Mouse (Mus musculus) mouse embryonic stem cell (cell line): ENCODE data around the gene Srgap1.

Source experiments
- in situ Hi-C, 2 experiments: fragments of 300-500 bp; cut with MboI; formaldehyde crosslinking; loops; 1 replicate in 1 of 2; 3 replicates in 1 of 2; pipeline ENCODE4 v1.14.3; 2019 to 2020; ENCODE audit warnings: low sequenced_read_pairs in 2 of 2, low pct_unique_long_range_greater_than_20kb in 1 of 2, mixed read lengths in 1 of 2; ENCODE audit not compliant: unreplicated experiment in 1 of 2

Srgap1 gene

GRCm38 (mm10) chr10:121975330-121975729 lies 71.8 kb downstream of the Srgap1 start:
- in situ Hi-C loops = no loop called here

- in situ Hi-C loops = no loop called here
Observed at GRCm38 (mm10) chr10:121974591-121974990, 72.5 kb downstream of the Srgap1 start.

GRCm38 (mm10) chr10:121973281-121973680 lies 73.8 kb downstream of the Srgap1 start:
- in situ Hi-C loops = no loop called here

- in situ Hi-C loops = no loop called here
Observed at GRCm38 (mm10) chr10:121972249-121972892, 74.7 kb downstream of the Srgap1 start.

- in situ Hi-C loops = no loop called here
Observed at GRCm38 (mm10) chr10:121971658-121972057, 75.5 kb downstream of the Srgap1 start.

- in situ Hi-C loops = no loop called here
Observed at GRCm38 (mm10) chr10:121970912-121971311, 76.2 kb downstream of the Srgap1 start.

- in situ Hi-C loops = no loop called here
Observed at GRCm38 (mm10) chr10:121964114-121964513, 83.0 kb downstream of the Srgap1 start.

- in situ Hi-C loops = no loop called here
Observed at GRCm38 (mm10) chr10:121962053-121962452, 85.1 kb downstream of the Srgap1 start.

GRCm38 (mm10) chr10:121961121-121961893 lies 85.8 kb downstream of the Srgap1 start:
- in situ Hi-C loops = no loop called here

- in situ Hi-C loops = no loop called here
Observed at GRCm38 (mm10) chr10:121958741-121959140, 88.4 kb downstream of the Srgap1 start.

GRCm38 (mm10) chr10:121956505-121956904 lies 90.6 kb downstream of the Srgap1 start:
- in situ Hi-C loops = no loop called here

GRCm38 (mm10) chr10:121955730-121956129 lies 91.4 kb downstream of the Srgap1 start:
- in situ Hi-C loops = no loop called here

- in situ Hi-C loops = no loop called here
Observed at GRCm38 (mm10) chr10:121954877-121955276, 92.2 kb downstream of the Srgap1 start.

GRCm38 (mm10) chr10:121953041-121953440 lies 94.1 kb downstream of the Srgap1 start:
- in situ Hi-C loops = no loop called here

GRCm38 (mm10) chr10:121946173-121946572 lies 100.9 kb downstream of the Srgap1 start:
- in situ Hi-C loops = no loop called here

GRCm38 (mm10) chr10:121931909-121932308 lies 115.2 kb downstream of the Srgap1 start:
- in situ Hi-C loops = no loop called here

- in situ Hi-C loops = no loop called here
Observed at GRCm38 (mm10) chr10:121926094-121926493, 121.0 kb downstream of the Srgap1 start.

GRCm38 (mm10) chr10:121919016-121919415 lies 128.1 kb downstream of the Srgap1 start:
- in situ Hi-C loops = no loop called here

GRCm38 (mm10) chr10:121918579-121918978 lies 128.5 kb downstream of the Srgap1 start:
- in situ Hi-C loops = no loop called here

GRCm38 (mm10) chr10:121915530-121915929 lies 131.6 kb downstream of the Srgap1 start:
- in situ Hi-C loops = no loop called here
